Mouse (Mus musculus): ENCODE measurements around the gene Gm29423. TPM values are rescaled to one million over a fixed set of nuclear protein-coding genes. Genes with fewer than 3 reads are reported as not detected.
"Not testable (repeated sequence)": the region's sequence is repeated elsewhere in the genome, so short reads cannot be mapped to it uniquely, and the experiment has no call there.

Gm29423 gene
- not detected in 2 replicates for polyA plus RNA-seq (2012; ENCODE audit: insufficient read depth, low replicate concordance)

DNA sequence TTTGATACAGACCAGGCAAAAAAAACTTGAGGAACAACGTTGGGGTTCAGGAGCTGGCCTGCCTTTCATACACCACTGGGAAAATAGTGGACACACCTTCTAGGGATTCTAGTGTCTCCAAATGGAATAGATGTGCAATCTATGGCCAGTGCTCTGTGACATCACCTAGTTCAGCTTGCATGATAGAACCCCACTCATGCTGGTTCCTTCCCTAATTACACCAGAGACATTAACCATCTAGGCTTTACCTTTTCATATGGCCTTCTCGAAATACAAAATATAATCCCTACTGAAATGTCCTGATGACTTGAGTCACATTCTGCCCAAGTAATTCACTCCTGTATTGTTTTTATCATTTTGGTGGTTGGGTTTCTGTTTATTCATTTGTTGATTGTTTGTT lies at the start of gene Gm29423, which contains the start of gene Gm29644:
Gene Gm29423 (minus strand): TSS at position 101 of the 400 bp plus-strand sequence.
Gene Gm29644 (minus strand): TSS at position 157 of the 400 bp plus-strand sequence.
- not testable (repeated sequence) for H3K4me3 ChIP-seq (replicated peaks)

DNA sequence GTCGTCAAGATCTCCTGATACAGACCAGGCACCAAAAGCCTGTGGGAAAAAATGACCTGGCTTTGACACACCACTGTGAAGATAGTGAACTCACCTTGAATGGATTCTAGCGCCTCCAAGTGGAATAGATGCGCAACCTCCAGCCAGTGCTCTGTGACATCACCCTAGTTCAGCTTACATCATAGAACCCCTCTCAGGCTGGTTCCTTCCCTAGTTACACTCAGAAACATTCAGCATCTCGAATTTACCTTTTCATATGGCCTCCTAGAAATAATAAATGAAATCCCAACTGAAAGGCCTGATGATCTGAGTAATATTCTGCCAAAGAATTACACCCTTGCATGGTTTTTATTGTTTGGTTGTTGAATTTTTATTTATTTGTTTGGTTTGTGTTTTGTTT lies 29.5 kb downstream of the Gm29423 start, which contains the start of gene Gm21118:
Gene Gm21118 (minus strand): TSS at position 101 of the 400 bp plus-strand sequence.
- H3K36me3 ChIP-seq (replicated peaks; ENCODE audit: low read length); H3K4me3 ChIP-seq (replicated peaks); H3K4me1 ChIP-seq; H3K27me3 ChIP-seq (replicated peaks); H3K9me3 ChIP-seq: not testable (repeated sequence)

More for the DNA sequence above, at the start of gene Gm29423, which contains the start of gene Gm29644:
- not testable (repeated sequence) for H3K9me3 ChIP-seq; H3K36me3 ChIP-seq (replicated peaks; ENCODE audit: low read length); H3K4me1 ChIP-seq; H3K27me3 ChIP-seq (replicated peaks)

Other genes starting within 250 kb of the Gm29423 start
- not detected in 2 replicates for gene Gm21118, start 29.6 kb downstream of the Gm29423 start, polyA plus RNA-seq (2012; ENCODE audit: insufficient read depth, low replicate concordance)
- gene Gm29644, start 56 bp upstream of the Gm29423 start, polyA plus RNA-seq (2012; ENCODE audit: insufficient read depth, low replicate concordance), result not detected in 2 replicates
- gene Gm20888, start 138.6 kb upstream of the Gm29423 start, polyA plus RNA-seq (2012; ENCODE audit: insufficient read depth, low replicate concordance), result not detected in 2 replicates